Mouse (Mus musculus) liver, postnatal 0 days (tissue): ENCODE results near the gene Atp2a3. TPM values are rescaled to one million over a fixed set of nuclear protein-coding genes. Genes with fewer than 3 reads are reported as not detected.

ENCODE experiments used
- ATAC-seq: fragments of 200-750 bp; cut with Nextera tagmentation; 2 replicates; pipeline ENCODE4 v1.8.0; 2017; ENCODE audit warnings: mild to moderate bottlenecking, moderate library complexity
- DNase-seq: peaks from one replicate; pipeline ENCODE4 v3.0.0-alpha.2; 2016
- H3K27ac ChIP-seq: fragments of 300-500 bp; sonication (generic); 2 replicates; pipeline ENCODE4 v1.5.1; 2014; ENCODE audit warnings: antibody characterized with exemption, moderate library complexity, mild to moderate bottlenecking, low read depth
- H3K27me3 ChIP-seq: fragments of 300-500 bp; sonication (generic); 2 replicates; pipeline ENCODE4 v1.6.1; 2014; ENCODE audit warnings: low read length, control low read depth, mixed read lengths; ENCODE audit not compliant: insufficient read depth
- H3K36me3 ChIP-seq: fragments of 300-500 bp; sonication (generic); replicated peaks from 2 replicates; pipeline ENCODE4 v1.6.1; 2014; ENCODE audit warnings: mild to moderate bottlenecking, control low read depth, low read length, moderate library complexity, mixed read lengths; ENCODE audit not compliant: insufficient read depth
- H3K4me1 ChIP-seq: fragments of 300-500 bp; sonication (generic); 2 replicates; pipeline ENCODE4 v1.6.1; 2014; ENCODE audit warnings: antibody characterized with exemption, mild to moderate bottlenecking, control low read depth; ENCODE audit not compliant: insufficient read depth
- H3K4me2 ChIP-seq: fragments of 300-500 bp; sonication (generic); 2 replicates; pipeline ENCODE4 v1.6.1; 2014; ENCODE audit warnings: low read depth, mild to moderate bottlenecking, low read length, moderate library complexity, mixed read lengths
- H3K4me3 ChIP-seq: fragments of 300-500 bp; sonication (generic); 2 replicates; pipeline ENCODE4 v1.5.1; 2014; ENCODE audit warnings: low read depth, low read length
- H3K9ac ChIP-seq: fragments of 300-500 bp; sonication (generic); replicated peaks from 2 replicates; pipeline ENCODE4 v1.6.1; 2014; ENCODE audit warnings: mild to moderate bottlenecking, moderate library complexity
- H3K9me3 ChIP-seq: fragments of 300-500 bp; sonication (generic); 2 replicates; pipeline ENCODE4 v1.6.1; 2016; ENCODE audit warnings: mild to moderate bottlenecking, control low read depth, low read length, mixed read lengths
- CTCF ChIP-seq: sonication (generic); IDR thresholded peaks from 2 replicates; pipeline ENCODE4 v1.5.1; 2016; ENCODE audit warnings: antibody characterized with exemption, low read depth
- EP300 ChIP-seq: IDR thresholded peaks from 2 replicates; pipeline ENCODE4 v1.6.1; 2016; ENCODE audit warnings: antibody characterized with exemption, low read depth, mild to moderate bottlenecking
- WGBS: fragments of 180-500 bp; shearing (Covaris S2); extraction: QIAGEN DNeasy Blood & Tissue Kit; methylation state at CpG from one replicate; pipeline ENCODE4 v1.1.7; 2014; ENCODE audit not compliant: insufficient replicate concordance; 5-methylcytosine and 5-hydroxymethylcytosine counted together
- polyA plus RNA-seq: library from polyadenylated mRNA; unstranded; fragments of >200 nt; fragmentation: Nextera tagmentation; extraction: Ambion mirVana; gene quantifications from 2 replicates; pipeline ENCODE4 v1.2.1, GENCODE M21; 2015

The Atp2a3 gene
- polyA plus RNA-seq, 1 experiment from 2014 or later = 14.6 TPM

- Histone ChIP-seq H3K4me1 (peaks cover 14% of the 10 kb centered on the region), H3K4me3 (no peak overlapping the region), H3K9me3 (no peaks in the 10 kb centered on the region), H3K27me3 (peaks cover 31% of the 10 kb centered on the region), H3K27ac (no peak overlapping the region), H3K4me2 (no peak overlapping the region), H3K9ac (no peak overlapping the region), H3K36me3 (no peaks in the 10 kb centered on the region)
- ATAC-seq (no peak), DNase-seq (no peak)
- WGBS = 82% methylated on average over 5 of the region's 5 CpGs
- TF ChIP-seq CTCF = no peak
- TF ChIP-seq EP300 = no peak
These were observed 54.6 kb downstream of the Atp2a3 start for GRCm38 (mm10) chr11:73015391-73016102.

GRCm38 (mm10) chr11:73016103-73016420, 55.1 kb downstream of the Atp2a3 start:
- H3K27ac ChIP-seq = no peak overlapping the region
- no peak overlapping the region for H3K9ac ChIP-seq
- WGBS = 66% methylated on average over 6 of the region's 6 CpGs
- TF ChIP-seq CTCF (no peak), EP300 (no peak)
- H3K4me1 ChIP-seq = peaks cover 14% of the 10 kb centered on the region
- peaks cover 31% of the 10 kb centered on the region for H3K27me3 ChIP-seq
- no peak overlapping the region for H3K4me3 ChIP-seq
- no peaks in the 10 kb centered on the region for H3K9me3 ChIP-seq
- no peak overlapping the region for H3K4me2 ChIP-seq
- ATAC-seq (no peak), DNase-seq (no peak)
- H3K36me3 ChIP-seq = no peaks in the 10 kb centered on the region

GRCm38 (mm10) chr11:73018471-73019146, 57.6 kb downstream of the Atp2a3 start, which contains the start of gene Camkk1:
Camkk1 (plus strand) TSS chr11:73019008.
- ATAC-seq (peak; percentile 96), DNase-seq (peak; percentile 89)
- Histone ChIP-seq H3K9me3 (no peaks in the 10 kb centered on the region), H3K9ac (peak within 1 kb of the TSS; percentile 59), H3K4me2 (peak within 1 kb of the TSS; percentile 99), H3K27me3 (peaks cover 31% of the 10 kb centered on the region), H3K4me3 (peak within 1 kb of the TSS; percentile 61), H3K36me3 (no peaks in the 10 kb centered on the region), H3K4me1 (peaks cover 14% of the 10 kb centered on the region), H3K27ac (no peak within 1 kb of the TSS)
- TF ChIP-seq CTCF = no peak
- no peak for TF ChIP-seq EP300
- 1% methylated on average over 44 of the region's 57 CpGs for WGBS

- H3K9ac ChIP-seq = peak overlapping the region; percentile 59
- peaks cover 20% of the 10 kb centered on the region for H3K4me1 ChIP-seq
- WGBS = 1% methylated on average over 46 of the region's 46 CpGs
- no peaks in the 10 kb centered on the region for H3K9me3 ChIP-seq
- H3K4me3 ChIP-seq = peak overlapping the region; percentile 61
- H3K27ac ChIP-seq = no peak overlapping the region
- ATAC-seq (peak; percentile 26), DNase-seq (peak; percentile 55)
- H3K27me3 ChIP-seq = peaks cover 31% of the 10 kb centered on the region
- no peak for TF ChIP-seq EP300
- TF ChIP-seq CTCF = no peak
- peak overlapping the region; percentile 99 for H3K4me2 ChIP-seq
- H3K36me3 ChIP-seq = no peaks in the 10 kb centered on the region
These were observed 58.3 kb downstream of the Atp2a3 start for GRCm38 (mm10) chr11:73019147-73019795.

- no peaks in the 10 kb centered on the region for H3K9me3 ChIP-seq
- no peaks in the 10 kb centered on the region for H3K36me3 ChIP-seq
- no peak overlapping the region for H3K27ac ChIP-seq
- 74% methylated on average over 7 of the region's 7 CpGs for WGBS
- TF ChIP-seq EP300 = no peak
- TF ChIP-seq CTCF = no peak
- peaks cover 29% of the 10 kb centered on the region for H3K4me1 ChIP-seq
- DNase-seq (no peak), ATAC-seq (no peak)
- H3K4me2 ChIP-seq = no peak overlapping the region
- H3K27me3 ChIP-seq = peaks cover 31% of the 10 kb centered on the region
- H3K9ac ChIP-seq = no peak overlapping the region
- no peak overlapping the region for H3K4me3 ChIP-seq
These were observed 60.2 kb downstream of the Atp2a3 start for GRCm38 (mm10) chr11:73020953-73021800.

- no peak for ATAC-seq
- no peak for DNase-seq
- Histone ChIP-seq H3K4me2 (no peak overlapping the region), H3K27ac (no peak overlapping the region), H3K9me3 (no peaks in the 10 kb centered on the region), H3K4me3 (no peak overlapping the region), H3K27me3 (peaks cover 19% of the 10 kb centered on the region), H3K4me1 (peaks cover 29% of the 10 kb centered on the region), H3K9ac (no peak overlapping the region), H3K36me3 (no peaks in the 10 kb centered on the region)
- TF ChIP-seq EP300 = no peak
- TF ChIP-seq CTCF = no peak
- 70% methylated on average over 9 of the region's 9 CpGs for WGBS
These were observed 62.1 kb downstream of the Atp2a3 start for GRCm38 (mm10) chr11:73023099-73023498.
